Mouse (Mus musculus) heart, embryonic 16.5 days (tissue): ENCODE data around the gene Xylb. TPM values are rescaled to one million over a fixed set of nuclear protein-coding genes. Genes with fewer than 3 reads are reported as not detected.

Experiments
- ATAC-seq: fragments of 200-750 bp; cut with Nextera tagmentation; replicated peaks from 2 replicates; pipeline ENCODE4 v1.8.0; 2017; ENCODE audit warnings: moderate number of reproducible peaks; ENCODE audit not compliant: insufficient read depth, low FRiP score; ENCODE audit errors: extremely low read depth
- H3K27ac ChIP-seq: fragments of 300-500 bp; sonication (generic); 2 replicates; pipeline ENCODE4 v1.5.1; 2014; ENCODE audit warnings: mild to moderate bottlenecking, low read length, control low read depth, moderate library complexity
- H3K27me3 ChIP-seq: fragments of 300-500 bp; sonication (generic); 2 replicates; pipeline ENCODE4 v1.6.1; 2014; ENCODE audit warnings: low read length, mixed read lengths; ENCODE audit not compliant: control insufficient read depth, insufficient read depth
- H3K36me3 ChIP-seq: fragments of 300-500 bp; sonication (generic); 2 replicates; pipeline ENCODE4 v1.6.1; 2014; ENCODE audit not compliant: control insufficient read depth, insufficient read depth
- H3K4me1 ChIP-seq: fragments of 300-500 bp; sonication (generic); 2 replicates; pipeline ENCODE4 v1.6.1; 2014; ENCODE audit warnings: low read length, mixed read lengths; ENCODE audit not compliant: control insufficient read depth, insufficient read depth
- H3K4me2 ChIP-seq: fragments of 300-500 bp; sonication (generic); 2 replicates; pipeline ENCODE4 v1.6.1; 2014; ENCODE audit warnings: low read depth, mild to moderate bottlenecking, control low read depth, low read length
- H3K4me3 ChIP-seq: fragments of 300-500 bp; sonication (generic); 2 replicates; pipeline ENCODE4 v1.5.1; 2014; ENCODE audit warnings: mild to moderate bottlenecking, control low read depth, low read length
- H3K9ac ChIP-seq: fragments of 300-500 bp; sonication (generic); 2 replicates; pipeline ENCODE4 v1.6.1; 2014; ENCODE audit warnings: low read length, control low read depth
- H3K9me3 ChIP-seq: fragments of 300-500 bp; sonication (generic); replicated peaks from 2 replicates; pipeline ENCODE4 v1.6.1; 2016; ENCODE audit warnings: low read length; ENCODE audit not compliant: control insufficient read depth
- WGBS: fragments of 180-500 bp; shearing (Covaris S2); extraction: QIAGEN DNeasy Blood & Tissue Kit; methylation state at CpG from one replicate; pipeline ENCODE4 v1.1.7; 2014; 5-methylcytosine and 5-hydroxymethylcytosine counted together
- polyA plus RNA-seq: library from polyadenylated mRNA; unstranded; fragments of >200 nt; fragmentation: Nextera tagmentation; extraction: Ambion mirVana; gene quantifications from 2 replicates; pipeline ENCODE4 v1.2.1, GENCODE M21; 2015

Gene Xylb
- polyA plus RNA-seq, 1 experiment from 2014 or later: 1.1 TPM

DNA sequence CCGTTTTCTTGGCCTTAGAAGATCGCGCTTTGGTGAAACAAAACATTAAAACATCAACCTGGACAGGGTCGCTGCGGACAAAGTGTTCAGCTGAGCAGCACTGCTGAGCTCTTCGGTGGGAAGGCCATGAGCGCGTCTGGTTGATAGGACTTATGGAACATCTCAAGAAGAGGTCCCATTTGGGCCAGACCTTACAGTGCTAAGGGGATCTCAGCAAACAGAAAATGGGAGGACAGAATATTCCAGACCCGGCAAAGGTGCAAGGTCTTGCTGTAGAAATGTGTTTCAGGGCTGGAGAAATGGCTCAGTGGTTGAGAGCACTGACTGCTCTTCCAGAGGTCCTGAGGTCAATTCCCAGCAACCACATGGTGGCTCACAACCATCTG lies 33.9 kb upstream of the Xylb start:
- no peak for ATAC-seq
- H3K4me2 ChIP-seq: peak overlapping the region; percentile 88
- peaks cover 10% of the 10 kb centered on the region for H3K4me1 ChIP-seq
- H3K27me3 ChIP-seq: no peaks in the 10 kb centered on the region
- peak overlapping the region; percentile 82 for H3K9ac ChIP-seq
- H3K9me3 ChIP-seq: no peaks in the 10 kb centered on the region
- peak overlapping the region; percentile 96 for H3K27ac ChIP-seq
- no peaks in the 10 kb centered on the region for H3K36me3 ChIP-seq
- H3K4me3 ChIP-seq: peak overlapping the region; percentile 96
- WGBS: 2% methylated on average over 9 of the region's 9 CpGs

DNA sequence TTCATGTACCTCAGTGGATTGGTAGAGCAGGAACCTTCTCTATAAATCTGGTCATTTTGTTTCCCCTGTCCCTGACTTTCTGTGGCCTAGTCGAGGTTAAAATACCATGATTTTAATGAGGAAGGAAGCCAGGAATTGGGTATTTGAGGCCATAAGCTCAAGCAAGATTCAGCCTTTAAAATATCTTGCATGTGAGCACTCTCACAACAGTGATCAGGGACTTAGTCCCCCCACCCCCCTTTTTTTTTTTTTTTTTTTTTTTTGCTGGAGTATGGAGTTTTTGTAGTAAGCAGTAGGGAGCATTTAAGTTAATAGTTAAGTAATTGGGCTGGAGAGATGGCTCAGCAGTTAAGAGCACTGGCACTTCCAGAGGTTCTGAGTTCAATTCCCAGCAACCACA lies 33.1 kb upstream of the Xylb start:
- Histone ChIP-seq H3K36me3 (no peaks in the 10 kb centered on the region), H3K4me3 (no peak overlapping the region), H3K9ac (no peak overlapping the region), H3K9me3 (no peaks in the 10 kb centered on the region), H3K27me3 (no peaks in the 10 kb centered on the region), H3K4me1 (peaks cover 10% of the 10 kb centered on the region), H3K4me2 (no peak overlapping the region), H3K27ac (no peak overlapping the region)
- WGBS: 82% methylated on average over 1 of the region's 1 CpGs
- no peak for ATAC-seq

DNA sequence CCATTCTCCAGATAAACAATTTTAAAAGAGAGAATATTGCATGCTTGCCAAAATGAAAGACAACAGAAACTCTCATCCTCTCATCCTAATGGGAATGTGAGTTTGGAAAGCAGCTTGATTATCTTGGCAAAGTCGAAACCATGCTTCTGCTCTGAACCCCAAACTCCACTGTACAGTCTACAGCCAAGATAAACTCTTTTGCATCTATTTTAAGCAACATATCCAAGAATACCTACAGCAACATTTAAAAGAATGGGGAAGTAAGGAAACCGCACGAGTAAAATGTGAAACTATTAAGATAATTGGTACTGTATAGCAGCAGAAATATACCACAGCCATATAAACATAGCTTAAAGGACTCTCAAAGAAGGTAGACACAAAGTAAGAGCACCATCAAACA lies 28.7 kb upstream of the Xylb start:
- H3K27ac ChIP-seq: no peak overlapping the region
- no peaks in the 10 kb centered on the region for H3K36me3 ChIP-seq
- WGBS: 46% methylated on average over 3 of the region's 3 CpGs
- H3K4me1 ChIP-seq: no peaks in the 10 kb centered on the region
- ATAC-seq: no peak
- no peaks in the 10 kb centered on the region for H3K27me3 ChIP-seq
- H3K9me3 ChIP-seq: no peaks in the 10 kb centered on the region
- no peak overlapping the region for H3K4me2 ChIP-seq
- no peak overlapping the region for H3K4me3 ChIP-seq
- H3K9ac ChIP-seq: no peak overlapping the region

DNA sequence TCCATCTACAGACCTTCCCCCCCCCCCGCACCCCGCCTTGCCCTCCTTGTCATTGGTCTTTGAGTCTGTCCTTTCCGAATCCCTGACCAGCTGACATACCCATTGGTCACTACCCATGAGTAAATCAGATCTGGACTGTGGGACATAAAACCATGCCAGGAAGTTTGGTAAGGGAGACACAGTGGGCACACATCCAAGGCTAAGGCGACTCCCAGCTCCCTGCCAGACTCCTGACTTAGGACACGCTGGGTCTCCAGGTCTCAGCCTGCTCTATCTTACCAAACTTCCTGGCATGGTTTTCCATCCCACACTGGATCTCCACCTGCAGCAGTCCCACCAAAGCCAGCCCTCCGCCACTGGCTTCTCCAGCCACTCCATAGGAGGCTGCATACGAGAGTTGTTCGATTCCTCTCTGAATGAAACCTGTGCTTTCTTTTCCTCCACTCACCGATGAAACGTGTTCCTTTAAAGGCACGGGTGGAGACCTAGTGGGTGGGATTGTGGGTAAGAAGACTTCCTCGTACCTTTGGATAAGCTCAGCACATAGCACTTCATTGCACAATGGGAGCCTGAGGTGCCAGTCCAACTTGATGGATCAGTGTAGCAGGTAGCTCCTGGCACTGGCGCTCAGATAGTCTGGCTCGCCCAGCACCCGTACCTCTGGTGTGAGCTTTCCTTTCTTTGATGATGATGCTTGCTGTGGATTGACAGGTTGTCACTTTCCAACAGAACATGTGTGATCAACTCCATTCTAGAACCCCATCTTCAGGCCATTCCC lies 26.8 kb upstream of the Xylb start:
- H3K4me3 ChIP-seq: no peak overlapping the region
- H3K4me1 ChIP-seq: peaks cover 6% of the 10 kb centered on the region; the same call in 1 of the 2 replicates
- WGBS: 80% methylated on average over 15 of the region's 15 CpGs
- no peak for ATAC-seq
- no peak overlapping the region for H3K9ac ChIP-seq
- H3K27ac ChIP-seq: no peak overlapping the region
- no peak overlapping the region for H3K4me2 ChIP-seq
- no peaks in the 10 kb centered on the region for H3K27me3 ChIP-seq
- H3K36me3 ChIP-seq: no peaks in the 10 kb centered on the region
- H3K9me3 ChIP-seq: no peaks in the 10 kb centered on the region

DNA sequence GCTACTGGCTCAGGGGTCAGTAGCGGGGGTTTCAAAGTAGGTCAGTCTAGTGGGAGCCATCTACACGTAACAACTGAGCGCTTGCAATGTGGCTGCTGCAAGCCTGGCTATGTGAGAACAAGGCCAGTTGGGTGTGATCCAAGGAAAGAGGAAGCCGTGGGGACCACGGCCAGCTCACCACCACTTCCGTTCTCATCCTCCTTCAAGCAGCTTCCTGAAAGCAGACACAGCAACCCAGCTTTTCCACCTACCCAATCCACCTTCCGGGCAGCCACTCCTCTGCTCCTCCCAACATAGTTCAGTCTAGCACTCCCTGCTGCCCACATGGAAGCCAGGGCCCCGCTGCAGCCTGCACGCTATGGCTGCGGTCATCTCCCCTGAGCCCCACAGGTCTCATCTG lies 22.9 kb upstream of the Xylb start:
- peak overlapping the region; percentile 57 for H3K27ac ChIP-seq
- peaks cover 11% of the 10 kb centered on the region for H3K4me1 ChIP-seq
- peak overlapping the region; percentile 32; the same call in 1 of the 2 replicates for H3K4me2 ChIP-seq
- peak; percentile 29; the same call in 1 of the 2 replicates for ATAC-seq
- no peak overlapping the region for H3K9ac ChIP-seq
- no peaks in the 10 kb centered on the region for H3K9me3 ChIP-seq
- H3K36me3 ChIP-seq: no peaks in the 10 kb centered on the region
- no peaks in the 10 kb centered on the region for H3K27me3 ChIP-seq
- H3K4me3 ChIP-seq: no peak overlapping the region
- WGBS: 25% methylated on average over 10 of the region's 10 CpGs

DNA sequence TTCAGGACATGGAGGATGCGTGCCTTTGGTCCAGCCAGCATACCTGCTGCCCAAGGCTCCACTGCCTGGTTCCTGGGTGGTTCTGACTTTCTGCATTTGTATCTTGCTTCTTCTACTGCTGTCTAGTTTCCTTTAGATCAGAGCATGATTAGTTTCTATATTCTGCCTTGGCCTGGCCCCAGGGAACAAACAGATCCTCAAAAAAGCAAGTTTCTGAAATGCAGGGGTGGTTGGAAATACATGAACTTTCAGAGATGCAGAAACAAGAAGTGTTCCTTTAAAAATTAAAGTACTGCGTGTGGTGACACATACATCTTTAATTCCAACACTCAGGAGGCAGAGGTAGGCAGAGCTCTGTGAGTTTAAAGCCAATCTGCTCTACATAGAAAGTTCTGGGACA lies 22.3 kb upstream of the Xylb start:
- Histone ChIP-seq H3K4me2 (peak overlapping the region; percentile 32; the same call in 1 of the 2 replicates), H3K27me3 (no peaks in the 10 kb centered on the region), H3K4me3 (no peak overlapping the region), H3K4me1 (peaks cover 13% of the 10 kb centered on the region), H3K36me3 (no peaks in the 10 kb centered on the region), H3K9ac (no peak overlapping the region), H3K9me3 (no peaks in the 10 kb centered on the region), H3K27ac (peak overlapping the region; percentile 57)
- no peak for ATAC-seq
- WGBS: 76% methylated on average over 2 of the region's 2 CpGs

DNA sequence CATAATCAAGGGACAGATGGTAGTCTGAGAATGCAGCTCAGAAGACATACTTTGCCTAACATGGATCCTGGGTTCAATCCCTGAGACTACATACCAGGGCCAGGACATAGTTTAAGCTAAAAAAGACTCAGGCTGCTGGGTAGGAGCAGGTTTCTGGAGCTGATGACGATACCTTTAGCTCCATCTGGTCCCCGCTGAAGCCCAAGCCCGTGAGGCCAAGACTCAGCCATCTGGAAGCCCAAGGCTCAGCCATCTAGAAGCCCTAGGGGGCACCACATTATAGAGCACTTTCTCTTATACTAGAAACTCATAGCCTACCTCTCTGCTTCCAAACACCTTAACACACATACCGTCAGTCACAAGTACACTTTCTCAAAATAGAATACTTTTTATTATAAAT lies 21.6 kb upstream of the Xylb start:
- 78% methylated on average over 4 of the region's 4 CpGs for WGBS

DNA sequence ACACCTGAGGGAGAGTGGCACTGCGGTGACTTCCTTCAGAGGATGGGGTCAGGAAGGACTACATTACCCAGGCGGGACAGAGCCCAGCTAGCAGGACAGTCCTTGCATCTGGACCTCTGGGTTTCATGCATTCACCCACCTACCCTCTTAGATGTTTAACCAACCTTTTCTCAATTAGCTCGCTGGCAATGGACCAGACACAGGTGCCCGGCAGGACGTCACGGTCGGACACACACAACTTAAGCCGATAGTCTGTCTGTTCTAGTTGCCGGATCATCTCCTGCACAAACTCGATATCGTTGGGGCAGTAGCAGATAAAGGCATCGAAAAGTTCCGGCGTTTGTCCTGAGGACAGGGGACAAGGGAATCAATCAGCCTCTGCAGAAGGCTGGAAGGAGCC lies 19.3 kb upstream of the Xylb start:
- Histone ChIP-seq H3K36me3 (no peaks in the 10 kb centered on the region), H3K4me2 (no peak overlapping the region), H3K27ac (no peak overlapping the region), H3K4me1 (peaks cover 26% of the 10 kb centered on the region), H3K4me3 (no peak overlapping the region), H3K9ac (no peak overlapping the region), H3K27me3 (no peaks in the 10 kb centered on the region), H3K9me3 (no peaks in the 10 kb centered on the region)
- no peak for ATAC-seq
- WGBS: 92% methylated on average over 14 of the region's 14 CpGs

More for the DNA sequence above, 21.6 kb upstream of the Xylb start:
- no peak overlapping the region for H3K9ac ChIP-seq
- H3K4me3 ChIP-seq: no peak overlapping the region
- H3K36me3 ChIP-seq: no peaks in the 10 kb centered on the region
- no peak overlapping the region for H3K4me2 ChIP-seq
- peaks cover 17% of the 10 kb centered on the region for H3K4me1 ChIP-seq
- no peak for ATAC-seq
- no peak overlapping the region for H3K27ac ChIP-seq
- no peaks in the 10 kb centered on the region for H3K9me3 ChIP-seq
- no peaks in the 10 kb centered on the region for H3K27me3 ChIP-seq

DNA sequence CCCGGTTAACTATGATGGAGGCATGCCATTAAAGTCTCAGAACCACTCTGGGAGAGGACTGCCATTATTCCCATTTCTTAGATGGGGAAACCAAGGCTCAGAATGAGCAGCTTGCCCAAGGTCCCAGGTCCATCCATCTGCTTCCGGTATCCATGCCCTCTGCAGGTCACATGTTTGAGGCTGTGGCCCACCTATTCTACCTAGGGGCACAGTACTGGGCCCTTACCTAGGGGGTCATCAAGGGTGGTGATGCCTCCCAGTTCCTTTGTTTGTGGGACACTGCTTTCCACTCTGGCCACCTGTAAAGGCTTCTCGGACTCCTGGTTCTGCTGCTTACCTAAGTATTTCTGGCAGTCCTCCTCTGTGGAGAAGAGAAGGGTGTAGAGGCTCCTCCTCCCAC lies 18.8 kb upstream of the Xylb start:
- Histone ChIP-seq H3K4me2 (no peak overlapping the region), H3K9me3 (no peaks in the 10 kb centered on the region), H3K4me3 (no peak overlapping the region), H3K27ac (no peak overlapping the region), H3K4me1 (peaks cover 26% of the 10 kb centered on the region), H3K9ac (no peak overlapping the region), H3K36me3 (no peaks in the 10 kb centered on the region), H3K27me3 (no peaks in the 10 kb centered on the region)
- ATAC-seq: no peak
- WGBS: 83% methylated on average over 3 of the region's 3 CpGs
